Mouse (Mus musculus) adrenal gland, postnatal 14 days (tissue): ENCODE data around the gene Eif2b3. TPM values are rescaled to one million over a fixed set of nuclear protein-coding genes. Genes with fewer than 3 reads are reported as not detected.

Experiments used
- DNase-seq: peaks from one replicate; pipeline ENCODE4 v3.0.0; 2021; ENCODE audit warnings: mixed read lengths
- total RNA-seq: library from RNA; stranded (reverse); gene quantifications from 2 replicates; pipeline ENCODE4 v1.2.3, GENCODE M21; 2021

Eif2b3 gene
- total RNA-seq, 1 experiment from 2014 or later = 30.5 TPM

- DNase-seq = no peak
Observed at GRCm38 (mm10) chr4:117123546-117124217, 104.5 kb downstream of the Eif2b3 start.

GRCm38 (mm10) chr4:117124218-117124517, 105.0 kb downstream of the Eif2b3 start:
- DNase-seq = no peak

- peak; percentile 71 for DNase-seq
Observed at GRCm38 (mm10) chr4:117124518-117125347, 105.5 kb downstream of the Eif2b3 start.

- peak; percentile 68 for DNase-seq
Observed at GRCm38 (mm10) chr4:117125348-117125909, 106.2 kb downstream of the Eif2b3 start, which contains the start of gene Btbd19. Gene Btbd19, minus strand, starts transcription at chr4:117125725.

- DNase-seq = peak; percentile 81
Observed at GRCm38 (mm10) chr4:117125910-117126674, 106.9 kb downstream of the Eif2b3 start.

- DNase-seq = no peak
Observed at GRCm38 (mm10) chr4:117126675-117127290, 107.6 kb downstream of the Eif2b3 start, which contains the start of gene Tctex1d4. Gene Tctex1d4, plus strand, starts transcription at chr4:117126794.

- DNase-seq = no peak
Observed at GRCm38 (mm10) chr4:117127991-117128686, 108.9 kb downstream of the Eif2b3 start.

GRCm38 (mm10) chr4:117130790-117131189, 111.6 kb downstream of the Eif2b3 start:
- no peak for DNase-seq

GRCm38 (mm10) chr4:117131198-117131597, 112.0 kb downstream of the Eif2b3 start:
- DNase-seq = no peak

GRCm38 (mm10) chr4:117131890-117132793, 112.9 kb downstream of the Eif2b3 start:
- no peak for DNase-seq

- DNase-seq = no peak
Observed at GRCm38 (mm10) chr4:117132794-117133143, 113.6 kb downstream of the Eif2b3 start.

GRCm38 (mm10) chr4:117133366-117133796, 114.2 kb downstream of the Eif2b3 start:
- no peak for DNase-seq

- peak; percentile 98 for DNase-seq
Observed at GRCm38 (mm10) chr4:117133817-117134600, 114.8 kb downstream of the Eif2b3 start, which contains the start of gene Plk3. Gene Plk3, minus strand, starts transcription at chr4:117133963.

GRCm38 (mm10) chr4:117134601-117134995, 115.4 kb downstream of the Eif2b3 start:
- no peak for DNase-seq

- DNase-seq = peak; percentile 80
Observed at GRCm38 (mm10) chr4:117136034-117136433, 116.8 kb downstream of the Eif2b3 start.
